Mouse (Mus musculus) thymus, adult 2 months (tissue): Measurements from ENCODE around the gene Zfp689.

Experiments
- CTCF ChIP-seq: fragments of 200-500 bp; IDR thresholded peaks from 2 replicates; pipeline ENCODE4 v1.5.1; 2012; ENCODE audit warnings: mild to moderate bottlenecking, control low read depth, low read length, moderate library complexity, borderline replicate concordance; ENCODE audit not compliant: control insufficient read depth, poor library complexity, insufficient read depth; ENCODE audit errors: extremely low read depth
- POLR2A ChIP-seq: fragments of 200-500 bp; IDR thresholded peaks from 2 replicates; pipeline ENCODE4 v1.6.1; 2012; ENCODE audit warnings: mild to moderate bottlenecking, low read length, control low read depth, moderate library complexity; ENCODE audit not compliant: control insufficient read depth, poor library complexity, insufficient read depth; ENCODE audit errors: extremely low read depth

- TF ChIP-seq POLR2A (no peak), CTCF (no peak)
Observed at GRCm38 (mm10) chr7:127400355-127400754, 48.6 kb downstream of the Zfp689 start.
